Mouse (Mus musculus): ENCODE measurements around the gene Pla2g4a.
"Not testable (repeated sequence)": the region's sequence is repeated elsewhere in the genome, so short reads cannot be mapped to it uniquely, and the experiment has no call there.

Gene Pla2g4a

GRCm38 (mm10) chr1:149929140-149929539 is 31.9 kb downstream of the Pla2g4a start:
- DNase-seq: no peak

DNA sequence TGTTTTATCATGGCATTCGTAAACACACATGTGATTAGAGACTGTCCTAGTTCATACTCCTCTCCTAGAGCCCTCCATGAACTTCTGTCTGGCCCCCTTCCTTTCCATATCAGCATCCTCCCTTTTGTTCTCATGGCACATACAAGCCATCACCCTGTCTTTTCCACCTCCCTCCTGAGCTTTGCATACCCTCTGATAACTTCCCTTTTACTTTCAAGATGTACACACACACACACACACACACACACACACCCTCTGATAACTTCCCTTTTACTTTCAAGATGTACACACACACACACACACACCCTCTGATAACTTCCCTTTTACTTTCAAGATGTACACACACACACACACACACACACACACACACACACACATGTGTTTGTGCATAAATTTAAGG is 37.4 kb downstream of the Pla2g4a start:
- not testable (repeated sequence) for DNase-seq

DNA sequence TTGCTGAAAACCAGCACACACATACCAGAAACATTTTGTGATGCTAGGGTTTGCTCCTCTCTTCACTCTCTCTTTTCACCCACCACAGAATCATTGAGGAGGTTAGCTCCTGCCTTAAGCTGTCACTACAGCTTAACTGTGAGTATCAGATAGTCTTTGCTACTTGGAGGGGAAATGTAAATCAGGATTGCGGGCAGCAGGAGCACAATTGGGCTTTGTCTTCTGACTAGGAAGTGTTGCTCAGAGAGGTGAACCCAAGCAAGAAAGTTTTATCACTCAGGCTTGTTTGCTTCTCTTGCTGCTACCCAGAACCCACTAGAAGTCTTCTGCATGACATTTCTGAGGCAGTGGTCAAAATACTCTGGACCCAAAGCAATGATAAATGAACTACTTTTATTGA is 38.9 kb downstream of the Pla2g4a start:
- DNase-seq: no peak

GRCm38 (mm10) chr1:149921325-149921724 is 39.8 kb downstream of the Pla2g4a start:
- no peak for DNase-seq

GRCm38 (mm10) chr1:149919301-149919700 is 41.8 kb downstream of the Pla2g4a start:
- no peak for DNase-seq

DNA sequence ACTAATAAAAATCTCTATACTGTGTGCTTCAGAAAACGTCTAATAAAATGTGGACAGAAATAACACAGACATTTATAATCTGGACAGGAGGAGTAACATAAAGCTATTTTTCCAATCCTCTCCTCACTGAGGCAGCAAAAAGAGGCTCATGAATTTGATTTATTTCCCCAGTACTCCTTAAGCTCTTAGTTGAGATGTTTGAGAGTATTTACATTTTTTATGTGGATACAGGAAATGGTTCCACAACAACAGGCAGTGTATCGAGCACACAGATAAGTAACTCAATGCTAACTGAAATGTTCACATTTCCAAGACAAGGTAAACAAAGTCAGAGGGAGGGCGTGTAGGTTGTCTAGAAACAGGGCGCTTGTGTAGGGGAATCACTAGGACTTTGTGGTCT is 48.1 kb downstream of the Pla2g4a start:
- DNase-seq: no peak

- no peak for DNase-seq
Observed at GRCm38 (mm10) chr1:149911050-149911449, 50.0 kb downstream of the Pla2g4a start.

- DNase-seq: no peak
Observed at GRCm38 (mm10) chr1:149898001-149898625, 63.0 kb downstream of the Pla2g4a start.

DNA sequence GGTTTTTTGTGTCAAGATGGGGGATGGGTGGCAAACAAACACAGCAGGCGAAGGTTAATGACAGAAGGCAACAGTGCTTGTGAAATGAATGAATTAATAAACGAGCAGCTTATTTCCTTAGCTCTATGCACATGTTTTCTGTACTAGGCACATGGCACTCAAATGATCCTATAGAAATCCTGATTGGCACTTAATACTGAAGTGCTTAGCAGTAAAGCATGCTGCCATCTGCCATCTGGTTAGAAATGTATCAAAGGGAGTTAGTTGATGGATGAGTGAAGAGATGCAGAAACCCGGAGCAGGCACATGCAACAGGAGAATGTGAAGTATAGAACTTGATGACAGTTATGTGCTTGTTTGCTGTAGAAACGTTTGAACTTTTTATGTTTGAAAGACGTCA is 64.5 kb downstream of the Pla2g4a start:
- DNase-seq: no peak

DNA sequence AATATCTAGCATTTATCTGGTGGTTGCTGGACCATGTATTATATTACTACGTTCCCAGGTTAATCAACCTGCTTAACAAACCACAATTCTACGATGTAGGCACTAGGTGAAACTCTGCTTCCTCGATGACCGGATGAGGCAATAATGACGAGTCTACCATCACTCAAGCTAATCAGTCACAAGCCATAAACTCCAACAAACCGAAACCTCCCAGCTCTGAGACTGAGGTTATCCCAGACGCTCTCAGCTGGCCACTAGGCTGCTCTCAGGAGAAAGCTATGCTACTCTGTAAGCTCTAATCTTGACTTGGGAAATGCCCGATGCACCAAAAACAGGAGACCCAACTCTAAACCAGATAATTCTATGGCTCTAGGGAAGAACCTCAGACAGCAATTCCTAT is 66.2 kb downstream of the Pla2g4a start:
- no peak for DNase-seq

DNA sequence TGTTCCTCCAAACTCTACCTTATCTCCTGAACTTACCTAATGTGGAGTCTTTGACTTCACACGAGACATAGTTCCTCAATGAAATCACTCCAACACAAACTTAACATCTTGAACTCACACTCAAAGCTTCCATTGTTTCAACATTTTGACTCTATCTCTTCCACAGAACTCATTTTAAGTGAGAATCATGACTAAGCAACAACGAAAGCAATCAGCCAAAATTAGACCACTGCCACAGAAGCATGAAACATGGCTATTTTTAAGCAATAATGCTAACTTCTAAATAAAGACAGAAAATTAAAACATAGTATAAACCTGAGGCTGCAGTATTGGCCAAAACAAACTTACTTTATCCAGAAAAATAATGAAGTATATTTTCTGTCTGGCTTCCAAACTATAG is 67.2 kb downstream of the Pla2g4a start:
- no peak for DNase-seq

GRCm38 (mm10) chr1:149891057-149891456 is 70.0 kb downstream of the Pla2g4a start:
- DNase-seq: no peak

DNA sequence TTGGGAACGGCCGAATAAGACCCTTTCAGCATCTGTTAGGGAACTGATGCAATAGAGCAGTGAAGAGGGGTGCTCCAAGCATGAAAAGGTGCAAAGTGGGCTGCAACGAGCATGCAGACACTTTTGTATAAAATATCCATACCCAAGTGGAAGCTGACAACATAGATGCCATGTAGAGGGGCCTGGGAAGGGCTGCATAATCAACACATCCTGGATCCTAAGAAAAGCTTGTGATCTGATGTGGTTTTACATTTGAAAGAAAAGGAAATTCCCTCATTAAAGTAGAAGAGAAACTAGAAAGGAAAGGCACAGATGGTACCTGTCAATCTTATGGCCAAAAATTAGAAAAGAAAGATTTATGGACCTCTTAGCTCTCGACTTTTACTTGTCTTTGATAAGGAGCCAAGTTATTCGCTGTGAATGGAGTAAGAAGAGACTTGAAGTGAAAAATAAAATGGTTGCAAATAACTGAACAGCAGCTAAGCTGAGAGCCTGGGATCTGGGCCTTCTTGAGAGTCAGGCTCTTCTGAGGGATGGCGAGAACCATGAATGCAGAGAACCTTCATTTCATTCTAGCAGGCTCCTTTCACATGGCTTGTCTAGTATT is 78.6 kb downstream of the Pla2g4a start:
- no peak for DNase-seq

- no peak for DNase-seq
Observed at GRCm38 (mm10) chr1:149878175-149878574, 82.9 kb downstream of the Pla2g4a start.

GRCm38 (mm10) chr1:149876502-149876901 is 84.6 kb downstream of the Pla2g4a start:
- no peak for DNase-seq

- DNase-seq: no peak
Observed at GRCm38 (mm10) chr1:149871625-149872024, 89.5 kb downstream of the Pla2g4a start.

GRCm38 (mm10) chr1:149867323-149867722 is 93.8 kb downstream of the Pla2g4a start:
- no peak for DNase-seq

GRCm38 (mm10) chr1:149866202-149866601 is 94.9 kb downstream of the Pla2g4a start:
- no peak for DNase-seq

- no peak for DNase-seq
Observed at GRCm38 (mm10) chr1:149862801-149863200, 98.3 kb downstream of the Pla2g4a start.

GRCm38 (mm10) chr1:149862181-149862580 is 98.9 kb downstream of the Pla2g4a start:
- no peak for DNase-seq

DNA sequence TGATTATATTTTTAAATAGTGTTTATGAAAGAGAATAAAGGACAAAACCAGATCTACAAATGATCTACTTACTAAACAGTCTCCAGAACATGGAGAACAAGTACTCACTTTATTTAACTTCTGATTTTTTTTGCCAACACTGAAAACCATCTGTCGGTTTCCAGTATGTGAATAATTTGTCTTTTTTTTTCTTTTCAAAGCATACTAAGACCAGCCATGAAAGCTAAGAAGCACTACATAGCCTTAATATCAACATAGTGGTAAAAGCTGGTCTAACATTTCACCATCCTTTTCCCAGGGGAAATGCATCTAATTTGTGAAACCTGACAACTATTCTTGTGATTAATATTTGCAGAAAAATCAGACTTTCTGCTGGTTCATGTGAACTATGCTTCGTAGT is 99.5 kb downstream of the Pla2g4a start:
- no peak for DNase-seq

- DNase-seq: no peak
Observed at GRCm38 (mm10) chr1:149858734-149859133, 102.4 kb downstream of the Pla2g4a start.

DNA sequence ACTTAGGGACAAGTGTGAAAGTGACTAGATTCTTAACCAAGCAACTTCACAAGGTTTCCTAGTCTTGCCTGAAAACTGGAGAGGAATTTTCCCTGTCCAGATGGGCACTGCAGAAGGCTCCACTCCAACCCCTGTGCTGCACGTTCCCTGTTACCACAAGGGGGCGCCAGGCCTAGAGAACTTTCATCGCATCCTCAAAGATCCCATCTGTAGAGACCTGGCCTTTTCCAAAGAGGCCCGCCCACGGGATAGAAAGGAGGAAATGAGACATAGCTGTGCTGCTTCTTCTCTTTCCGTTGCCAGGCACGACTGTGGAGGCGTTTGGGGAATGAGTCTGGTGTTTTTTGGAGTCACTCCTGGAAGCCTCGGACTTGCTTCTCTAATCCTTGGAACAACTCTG is 104.4 kb downstream of the Pla2g4a start:
- peak; percentile 26 to 27 for DNase-seq

- DNase-seq: no peak
Observed at GRCm38 (mm10) chr1:149855581-149855980, 105.5 kb downstream of the Pla2g4a start.

GRCm38 (mm10) chr1:149854867-149855266 is 106.2 kb downstream of the Pla2g4a start:
- no peak for DNase-seq
